Mouse (Mus musculus): Measurements from ENCODE around the gene Zic2.

- TF ChIP-seq POLR2A (IDR thresholded peaks at IDR 0.05; ENCODE audit: low read depth, low read length) = no peak
- TF ChIP-seq CTCF (IDR thresholded peaks at IDR 0.05; ENCODE audit: extremely low read depth, insufficient read depth, insufficient read length, insufficient replicate concordance) = no peak
These were observed 11.4 kb downstream of the Zic2 start for GRCm38 (mm10) chr14:122486611-122487010.
